In genomic region chr6:54039357-54039804, GRCm38 (mm10) we compare ENCODE assay signal across 8 mouse cellular contexts. TPM values are rescaled to one million over a fixed set of nuclear protein-coding genes. Genes with fewer than 3 reads are reported as not detected.
DNase-seq lines count a peak whose midpoint lies in the region; ATAC-seq and TF ChIP-seq lines count a peak whose summit lies in the region.

TSS of gene Chn2 (plus strand) at chr6:54039554.

- H3K4me1 ChIP-seq in hindbrain, embryonic 11.5 days (replicated peaks; ENCODE audit: control insufficient read depth, insufficient read depth, low read length): 0 out of 2 replicates have a peak, but pooled peaks cover 3% of the 10 kb centered on the region
- H3K4me1 ChIP-seq in lung, postnatal 0 days (ENCODE audit: insufficient read depth, low read depth, low read length): peaks cover 11% of the 10 kb centered on the region; the same call in 1 of the 2 replicates

- H3K9ac ChIP-seq in hindbrain, embryonic 11.5 days (ENCODE audit: low read depth, low read length): peak within 1 kb of the TSS; percentile 87
- H3K9ac ChIP-seq in lung, postnatal 0 days (replicated peaks; ENCODE audit: low read depth): peak within 1 kb of the TSS; percentile 41

- no peaks in the 10 kb centered on the region for H3K9me3 ChIP-seq in hindbrain, embryonic 11.5 days (ENCODE audit: control insufficient read depth, low read length)
- no peaks in the 10 kb centered on the region for H3K9me3 ChIP-seq in lung, postnatal 0 days (ENCODE audit: low read length)

- DNase-seq in MN1 (ENCODE audit: low spot score): peak; percentile 85
- peak; percentile 84 to 87 for DNase-seq in cerebellum, adult 18-20 months
- DNase-seq in frontal cortex, adult 2 months (ENCODE audit: extremely low spot score in 1 of 2, low spot score in 1 of 2): peak in 1 of 2 experiments; percentile 41
- no peak for DNase-seq in hindbrain, embryonic 11.5 days (ENCODE audit: low spot score)
- peak; percentile 32 for DNase-seq in layer of hippocampus, adult 9-11 months
- DNase-seq in lung, postnatal 0 days (ENCODE audit: low spot score): peak; percentile 64
- DNase-seq in ovary, postnatal 14 days (ENCODE audit: low spot score): peak; percentile 30
- peak; percentile 30 for DNase-seq in urinary bladder, postnatal 10 days (ENCODE audit: low spot score)

- H3K4me2 ChIP-seq in hindbrain, embryonic 11.5 days (replicated peaks; ENCODE audit: low read depth, low read length): peak within 1 kb of the TSS; percentile 92
- H3K4me2 ChIP-seq in lung, postnatal 0 days (replicated peaks; ENCODE audit: low read depth, low read length): peak within 1 kb of the TSS; percentile 93

- H3K4me3 ChIP-seq in hindbrain, embryonic 11.5 days (ENCODE audit: low read depth, low read length): peak within 1 kb of the TSS; percentile 63
- peak within 1 kb of the TSS; percentile 60 for H3K4me3 ChIP-seq in lung, postnatal 0 days (ENCODE audit: low read depth, low read length)

- peak within 1 kb of the TSS; percentile 93 for H3K27ac ChIP-seq in hindbrain, embryonic 11.5 days (ENCODE audit: low read depth, low read length)
- H3K27ac ChIP-seq in lung, postnatal 0 days (ENCODE audit: low read length): peak within 1 kb of the TSS; percentile 47

- H3K36me3 ChIP-seq in hindbrain, embryonic 11.5 days (ENCODE audit: control insufficient read depth, insufficient read depth, low read length): no peaks in the 10 kb centered on the region
- no peaks in the 10 kb centered on the region for H3K36me3 ChIP-seq in lung, postnatal 0 days (ENCODE audit: insufficient read depth, low read length)

- H3K27me3 ChIP-seq in hindbrain, embryonic 11.5 days (ENCODE audit: control insufficient read depth, insufficient read depth, low read length): peaks cover 10% of the 10 kb centered on the region
- peaks cover 36% of the 10 kb centered on the region for H3K27me3 ChIP-seq in lung, postnatal 0 days (replicated peaks; ENCODE audit: insufficient read depth, low read length)

- TF ChIP-seq CTCF in lung, postnatal 0 days (IDR thresholded peaks at IDR 0.05): no peak

- ATAC-seq in hindbrain, embryonic 11.5 days (ENCODE audit: low FRiP score): peak; percentile 82
- ATAC-seq in lung, postnatal 0 days: peak; percentile 76

- WGBS in hindbrain, embryonic 11.5 days: 0% methylated on average over 26 of the region's 43 CpGs
- 2% methylated on average over 21 of the region's 43 CpGs for WGBS in lung, postnatal 0 days

- TF ChIP-seq EP300 in lung, postnatal 0 days (IDR thresholded peaks at IDR 0.05): no peak

RNA-seq across cellular contexts. Expression of gene Chn2, which starts in this region (rescaled TPM):
- polyA plus RNA-seq in frontal cortex, adult 2 months (2012; rRNA removed): 47.0 and 52.9 TPM in 2 replicates
- 14.4 and 19.6 TPM in 2 replicates for polyA plus RNA-seq in hindbrain, embryonic 11.5 days (2014; fragmentation: Nextera tagmentation; extraction: Ambion mirVana)
- polyA plus RNA-seq in lung, postnatal 0 days (2015; fragmentation: Nextera tagmentation; extraction: Ambion mirVana): 6.8 and 7.0 TPM in 2 replicates
